Mouse (Mus musculus) cerebellum, postnatal 10 days (tissue): Measurements from ENCODE around the gene Mei4.

Source experiments
- DNase-seq, 2 experiments: peaks; one replicate each; pipeline ENCODE4 v3.0.0; 2021; ENCODE audit warnings: mixed read lengths in 2 of 2

Mei4 gene

DNA sequence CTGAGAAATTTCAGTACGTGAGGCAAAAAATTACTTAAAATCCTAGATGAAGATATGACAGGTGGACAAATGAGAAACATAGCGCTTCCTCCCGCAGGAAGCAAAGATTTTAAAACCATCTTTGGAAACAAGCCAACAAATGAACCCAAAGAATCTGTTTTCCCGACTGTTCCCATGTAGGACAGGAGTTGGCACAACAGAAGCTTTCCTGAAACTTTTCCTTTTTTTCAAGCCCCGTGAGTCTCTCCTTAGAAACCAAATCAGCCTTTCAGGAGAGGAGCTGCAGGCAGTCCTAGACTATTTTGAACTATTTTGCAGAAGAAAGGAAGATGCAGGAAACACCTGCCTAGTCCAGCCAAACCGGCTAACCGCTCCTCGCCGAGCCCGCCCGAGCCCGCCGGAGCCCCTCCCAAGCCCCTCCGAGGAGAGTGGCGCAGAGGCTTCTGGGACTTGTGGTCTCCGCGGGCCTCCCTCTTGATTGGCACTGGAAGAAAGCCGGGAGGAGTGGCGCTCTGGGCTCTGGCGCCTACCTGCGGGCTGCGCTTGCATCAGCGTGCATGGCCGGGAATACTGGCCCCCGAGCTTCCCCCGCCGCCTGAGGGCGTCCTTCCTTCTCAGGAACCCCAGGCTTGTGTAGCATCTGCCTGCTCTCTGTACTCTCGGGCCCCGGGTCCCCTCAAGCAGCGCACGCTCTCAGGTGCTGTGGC lies at the start of gene Mei4:
Gene Mei4 (plus strand): TSS at position 490 of the 707 bp plus-strand sequence.
- peak; percentile 88 to 93 for DNase-seq

DNA sequence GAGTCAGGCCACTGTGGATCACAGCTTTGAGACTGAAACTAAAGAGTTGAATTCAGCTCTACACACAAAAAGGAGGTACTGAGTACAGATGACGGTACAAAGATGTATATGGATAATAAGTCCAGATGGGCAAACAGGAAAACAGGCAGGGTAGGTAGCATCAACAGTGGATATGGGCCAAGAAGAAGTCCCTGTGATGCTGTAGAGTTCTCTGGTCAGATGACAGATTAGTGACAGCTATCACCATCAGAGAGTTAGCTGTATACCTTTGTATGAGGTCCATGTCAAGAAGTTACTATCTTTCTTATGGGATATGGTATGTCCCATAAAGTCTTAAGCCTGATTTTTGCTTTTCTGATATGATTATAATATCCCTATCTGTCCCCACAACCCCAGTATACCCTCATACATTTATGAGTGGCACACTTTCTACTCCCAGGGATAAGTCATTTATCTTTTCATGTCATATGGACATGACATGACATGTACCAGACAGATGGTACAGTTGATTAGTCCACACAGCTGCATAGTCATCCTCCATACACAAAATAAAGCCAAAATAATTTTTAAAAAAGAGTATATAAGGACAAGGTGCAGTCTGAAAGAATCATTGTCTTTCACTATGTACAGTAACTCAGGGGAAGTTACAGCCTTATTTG lies 43.6 kb upstream of the Mei4 start:
- no peak for DNase-seq

- no peak for DNase-seq
Observed at GRCm38 (mm10) chr9:81827560-81827959, 35.9 kb upstream of the Mei4 start.

GRCm38 (mm10) chr9:81834056-81834455 lies 29.4 kb upstream of the Mei4 start:
- no peak for DNase-seq

- DNase-seq: no peak
Observed at GRCm38 (mm10) chr9:81858861-81859260, 4.6 kb upstream of the Mei4 start.

- DNase-seq: no peak
Observed at GRCm38 (mm10) chr9:81863888-81864234, 391 bp downstream of the Mei4 start.

DNA sequence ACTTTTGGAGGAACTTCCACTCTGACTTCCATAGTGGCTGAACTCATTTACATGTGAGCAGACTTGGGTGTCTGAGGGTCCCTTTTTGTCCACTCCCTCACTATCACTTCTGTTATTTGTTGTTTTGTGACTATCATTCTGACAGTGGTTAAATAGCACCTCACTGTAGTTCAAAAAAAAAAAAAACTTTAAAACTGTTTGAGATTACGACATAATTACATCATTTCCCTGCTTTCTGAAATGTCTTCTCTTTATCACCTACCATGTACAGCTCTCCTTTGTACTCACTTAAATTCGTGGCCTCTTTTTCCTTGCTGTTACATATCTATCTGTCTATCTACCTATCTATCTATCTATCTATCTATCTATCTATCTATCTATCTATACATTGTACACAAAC lies 2.6 kb downstream of the Mei4 start:
- no peak for DNase-seq

DNA sequence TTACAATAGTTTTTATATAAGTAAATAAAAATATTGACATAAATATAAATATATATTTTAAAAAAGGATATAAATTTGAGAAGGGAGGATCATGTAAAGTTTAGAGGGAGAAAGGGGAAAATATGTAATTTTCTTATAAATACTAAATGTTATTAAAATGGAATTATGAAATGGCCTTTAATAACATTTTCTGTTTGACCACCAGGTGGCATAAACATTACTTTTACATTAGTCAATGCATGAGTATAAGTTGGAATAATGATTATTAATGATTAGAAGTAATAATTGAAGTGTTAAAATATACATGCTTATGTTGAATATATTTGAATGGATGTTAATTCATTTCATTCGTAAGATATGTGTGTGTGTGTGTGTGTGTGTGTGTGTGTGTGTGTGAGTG lies 58.0 kb downstream of the Mei4 start:
- peak in 1 of 2 experiments; percentile 10 for DNase-seq

GRCm38 (mm10) chr9:81924744-81925143 lies 61.3 kb downstream of the Mei4 start:
- DNase-seq: no peak

GRCm38 (mm10) chr9:81940533-81940932 lies 77.1 kb downstream of the Mei4 start:
- DNase-seq: no peak

- DNase-seq: no peak
Observed at GRCm38 (mm10) chr9:81945624-81946023, 82.2 kb downstream of the Mei4 start.

GRCm38 (mm10) chr9:81956858-81957257 lies 93.4 kb downstream of the Mei4 start:
- no peak for DNase-seq

GRCm38 (mm10) chr9:81957842-81958241 lies 94.4 kb downstream of the Mei4 start:
- DNase-seq: peak; percentile 26 to 28

- no peak for DNase-seq
Observed at GRCm38 (mm10) chr9:81966765-81967164, 103.3 kb downstream of the Mei4 start.

GRCm38 (mm10) chr9:81968935-81969334 lies 105.5 kb downstream of the Mei4 start:
- DNase-seq: peak in 1 of 2 experiments; percentile 2

GRCm38 (mm10) chr9:81982461-81982860 lies 119.0 kb downstream of the Mei4 start:
- no peak for DNase-seq

DNA sequence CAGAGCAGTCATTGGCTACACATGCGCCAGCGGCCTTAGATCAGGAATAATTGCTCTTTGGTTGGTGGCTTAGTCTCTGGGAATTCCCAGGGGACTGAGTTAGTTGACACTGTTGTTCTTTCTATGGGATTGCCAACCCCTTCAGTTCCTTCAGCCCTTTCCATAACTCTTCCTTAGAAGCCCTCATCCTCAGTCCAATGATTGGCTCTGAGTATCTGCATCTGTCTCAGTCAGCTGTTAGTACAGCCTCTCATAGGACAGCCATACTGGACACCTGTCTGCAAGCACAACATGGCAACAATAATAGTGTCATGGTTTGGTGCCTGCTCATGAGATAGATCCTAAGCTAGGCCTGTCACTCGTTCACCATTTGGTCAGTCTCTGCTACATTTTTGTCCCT lies 149.5 kb downstream of the Mei4 start:
- DNase-seq: no peak

DNA sequence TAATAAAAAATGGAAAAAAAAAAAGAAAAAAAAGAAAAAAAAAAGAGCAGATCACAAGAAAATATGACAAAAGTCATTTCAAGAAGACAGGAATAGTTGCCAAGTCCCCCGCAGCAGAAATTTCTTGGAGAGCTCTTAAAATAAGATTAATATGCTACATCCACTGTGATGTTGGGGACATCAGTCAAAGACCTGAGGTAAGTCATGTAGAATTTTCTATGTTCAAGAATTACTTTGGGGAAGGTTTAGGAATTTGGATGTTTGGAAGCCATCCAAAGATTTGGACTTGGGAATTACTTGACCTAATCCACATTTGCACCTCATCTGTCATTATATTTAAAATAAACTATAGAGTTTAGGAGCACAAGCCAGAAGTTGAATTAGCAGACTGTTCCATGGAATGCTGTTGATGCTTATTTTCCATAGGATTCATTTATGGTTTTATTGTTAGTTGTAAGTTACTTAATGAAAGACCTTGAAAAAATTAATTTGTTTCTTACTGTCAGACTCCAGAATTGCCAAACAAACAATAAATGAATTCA lies 179.1 kb downstream of the Mei4 start:
- no peak for DNase-seq

- DNase-seq: peak in 1 of 2 experiments; percentile 3
Observed at GRCm38 (mm10) chr9:82044517-82044916, 181.0 kb downstream of the Mei4 start.

DNA sequence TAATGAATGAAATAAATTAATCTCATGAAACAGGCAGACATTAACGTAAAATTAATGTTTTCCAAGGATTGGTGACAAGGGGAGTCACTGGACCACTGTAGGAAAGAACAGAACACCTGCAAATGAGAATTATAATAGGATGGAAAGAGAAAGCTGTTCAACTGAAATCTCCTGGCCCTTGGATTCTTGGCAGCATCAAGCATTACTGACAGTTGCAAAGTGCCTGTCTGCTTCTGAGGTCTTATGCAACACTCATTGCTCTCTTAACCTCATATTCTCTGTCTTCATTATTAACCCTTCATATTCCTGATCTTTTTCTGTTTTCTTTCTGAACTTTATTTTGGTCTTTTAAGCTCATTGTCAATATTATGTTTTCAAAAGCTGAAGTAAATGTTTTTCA lies 210.4 kb downstream of the Mei4 start:
- DNase-seq: peak in 1 of 2 experiments; percentile 4

DNA sequence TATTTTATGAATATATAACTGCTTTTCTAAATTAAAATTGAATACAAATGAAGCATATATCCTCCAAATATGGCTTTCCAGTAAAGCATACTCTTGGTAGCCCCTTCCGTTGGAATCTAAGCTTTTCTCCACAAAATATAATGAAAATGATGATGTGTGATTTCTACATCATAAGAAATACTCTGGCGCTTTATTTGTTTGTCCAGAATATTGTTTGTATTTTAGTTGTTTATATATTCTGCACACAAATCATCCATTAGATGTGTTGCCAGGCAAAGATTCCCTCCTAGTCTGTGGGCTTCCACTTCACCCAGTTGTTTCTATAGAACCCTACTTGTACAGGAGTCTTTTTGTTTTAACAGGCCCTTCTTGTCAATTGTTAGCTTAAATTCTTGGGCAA lies 211.8 kb downstream of the Mei4 start:
- DNase-seq: no peak

GRCm38 (mm10) chr9:82096409-82096808 lies 232.9 kb downstream of the Mei4 start:
- no peak for DNase-seq

DNA sequence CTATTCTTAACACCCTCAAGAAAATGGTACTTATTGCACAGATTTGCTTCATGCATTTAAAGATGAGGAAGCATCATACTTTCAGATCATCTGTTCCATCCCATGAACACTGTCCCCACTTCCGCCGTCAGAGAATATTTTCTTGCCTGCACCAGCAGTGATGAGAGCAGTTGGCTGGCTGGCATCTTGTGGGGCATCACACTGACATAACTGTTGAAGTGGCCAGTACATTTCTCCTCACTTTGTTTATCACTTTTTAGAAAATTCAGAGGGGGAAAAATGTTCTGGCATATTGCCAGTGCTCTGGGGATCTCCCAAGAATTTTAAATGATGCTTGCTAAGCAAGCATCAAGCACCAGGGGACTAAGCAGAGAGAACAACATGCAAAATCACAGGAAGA lies 251.4 kb downstream of the Mei4 start:
- peak; percentile 31 to 51 for DNase-seq

DNA sequence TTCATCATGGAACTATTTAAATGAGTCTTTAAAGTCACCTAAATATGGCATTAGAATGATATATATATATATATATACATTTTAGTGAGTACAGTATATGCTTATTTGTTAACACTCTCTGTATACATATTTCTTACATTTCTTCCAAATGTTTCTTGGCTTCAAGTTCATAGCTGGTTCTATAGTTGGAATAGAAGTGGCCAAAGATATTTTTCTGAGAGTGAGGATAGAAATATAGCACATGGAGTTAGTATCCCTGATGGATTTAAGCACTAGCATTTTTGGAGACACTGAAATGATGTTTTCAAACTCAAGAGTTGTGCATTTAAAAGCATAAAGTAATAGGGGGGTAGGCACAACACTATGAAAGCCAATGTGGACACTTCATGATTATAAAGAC lies 272.6 kb downstream of the Mei4 start:
- no peak for DNase-seq
